Mouse (Mus musculus) frontal cortex, postnatal 36 days (tissue): ENCODE data around the gene Ptprn2.

ENCODE experiments used
- DNase-seq, 2 experiments: peaks; one replicate each; pipeline ENCODE4 v3.0.0; 2022; ENCODE audit warnings: low spot score in 2 of 2

Gene Ptprn2

GRCm38 (mm10) chr12:116642191-116642549, 156.7 kb downstream of the Ptprn2 start:
- no peak for DNase-seq

DNA sequence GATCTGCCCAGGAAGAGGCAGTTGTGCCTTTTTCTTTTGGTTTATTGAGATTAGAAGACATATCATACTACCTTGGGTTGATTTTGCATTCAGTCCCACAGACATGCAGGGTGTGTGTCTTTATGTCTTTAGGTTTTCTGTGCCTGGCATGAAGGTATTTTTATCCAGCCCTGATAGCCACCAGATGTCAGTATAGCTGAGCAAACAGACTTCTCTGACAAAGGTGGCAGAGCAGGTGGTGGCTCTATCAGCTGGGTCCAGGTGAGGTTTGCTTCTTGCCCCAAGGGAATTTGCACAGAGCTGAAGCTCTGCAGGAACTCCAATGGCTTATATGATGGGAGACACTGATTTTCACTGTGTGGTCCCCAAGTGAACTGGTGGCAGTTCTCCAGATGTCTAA, 161.3 kb downstream of the Ptprn2 start:
- DNase-seq, result peak in 1 of 2 experiments; percentile 27

DNA sequence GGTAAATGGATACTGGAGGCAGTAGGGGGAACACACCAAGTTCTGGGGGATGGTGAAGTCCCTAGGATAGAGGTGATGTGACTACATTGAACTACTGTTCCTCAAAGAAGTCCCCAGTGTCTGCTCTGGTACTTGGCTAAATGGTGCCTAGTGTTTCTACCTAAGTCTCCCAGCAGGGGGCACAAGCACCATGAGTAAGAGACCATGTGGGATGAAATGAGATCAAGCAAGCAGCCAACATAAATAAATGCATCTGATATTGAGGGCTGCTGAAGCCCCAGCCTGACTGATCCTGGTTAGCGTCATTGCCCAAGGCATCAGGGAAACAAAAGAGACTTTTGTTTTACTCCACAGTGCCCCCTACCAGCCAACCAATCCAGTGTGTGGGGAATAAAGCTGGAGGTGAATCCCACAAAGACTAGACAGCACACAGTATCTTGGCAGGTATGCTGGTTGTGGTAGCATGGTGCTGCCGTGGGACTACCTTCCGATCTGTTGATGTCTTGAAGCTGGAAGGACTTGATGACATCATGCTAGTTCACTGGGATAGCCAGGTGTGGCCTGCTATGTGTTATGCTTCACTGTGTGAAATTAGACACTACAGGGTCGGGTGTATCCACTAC, 163.2 kb downstream of the Ptprn2 start:
- DNase-seq, result peak; percentile 40 to 72

GRCm38 (mm10) chr12:116653684-116654083, 168.2 kb downstream of the Ptprn2 start:
- DNase-seq, result no peak

GRCm38 (mm10) chr12:116660076-116660475, 174.6 kb downstream of the Ptprn2 start:
- peak; percentile 40 to 45 for DNase-seq

- no peak for DNase-seq
Observed at GRCm38 (mm10) chr12:116661018-116661417, 175.5 kb downstream of the Ptprn2 start.

- DNase-seq, result peak; percentile 23 to 49
Observed at GRCm38 (mm10) chr12:116677701-116678100, 192.2 kb downstream of the Ptprn2 start.

GRCm38 (mm10) chr12:116689832-116690231, 204.3 kb downstream of the Ptprn2 start:
- DNase-seq, result no peak

DNA sequence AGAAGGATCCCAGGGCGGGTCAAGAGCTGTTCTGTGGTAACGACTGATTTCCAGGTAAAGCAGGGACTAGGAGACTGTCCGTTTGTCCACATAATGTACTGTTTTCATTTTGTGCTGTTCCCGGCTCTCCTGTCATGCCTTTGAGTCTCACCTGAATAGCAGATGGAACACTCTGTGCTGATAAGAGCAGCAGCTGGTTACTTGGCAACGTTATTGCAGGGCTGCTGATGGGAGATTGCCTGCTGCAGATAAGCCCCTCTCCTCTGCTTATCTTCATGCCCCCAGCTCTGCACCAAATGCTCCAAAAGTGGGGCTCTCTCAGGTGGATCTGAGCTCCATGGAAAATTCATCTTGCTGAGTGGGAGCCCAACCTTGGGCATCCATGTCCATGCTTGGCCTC, 224.0 kb downstream of the Ptprn2 start:
- DNase-seq, result no peak

GRCm38 (mm10) chr12:116710716-116711115, 225.2 kb downstream of the Ptprn2 start:
- DNase-seq, result peak in 1 of 2 experiments; percentile 35

DNA sequence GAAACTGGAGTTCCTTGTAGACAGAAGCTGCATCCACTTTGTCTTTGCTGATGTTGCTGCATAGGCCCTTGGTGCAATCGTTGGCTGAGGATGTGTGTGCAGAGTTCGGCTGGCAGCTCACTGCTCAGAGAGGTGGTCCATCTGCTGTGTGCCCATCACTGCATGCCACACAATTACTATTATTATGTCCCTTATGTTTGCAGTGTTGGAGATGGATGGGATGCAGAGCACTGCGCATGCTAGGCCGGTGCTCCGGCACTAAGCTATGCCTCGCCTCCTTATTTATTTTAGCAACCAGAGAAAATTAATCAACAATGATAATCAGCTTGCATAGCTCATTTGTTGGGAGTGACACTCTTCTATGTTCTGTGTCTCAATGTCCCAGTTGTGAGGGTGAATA, 225.6 kb downstream of the Ptprn2 start:
- no peak for DNase-seq

DNA sequence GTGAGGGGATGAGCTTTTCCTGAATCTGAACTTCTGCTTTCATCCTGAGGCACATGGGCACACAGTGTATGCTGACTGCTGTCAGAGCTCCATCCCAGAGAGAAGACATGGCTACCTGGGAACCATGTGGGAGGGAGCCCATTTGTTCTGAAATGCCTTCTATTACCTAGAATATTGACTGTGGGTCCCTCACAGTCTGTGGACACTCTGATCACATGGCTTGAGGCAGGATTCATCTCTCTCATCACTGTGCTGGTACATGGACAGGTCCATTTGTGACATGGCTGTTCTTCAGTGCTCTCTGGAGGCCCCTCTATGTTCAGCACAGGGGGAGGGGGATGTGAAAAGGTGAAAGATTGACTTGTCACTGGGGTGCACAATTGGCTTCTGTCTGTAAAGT, 227.6 kb downstream of the Ptprn2 start:
- no peak for DNase-seq

DNA sequence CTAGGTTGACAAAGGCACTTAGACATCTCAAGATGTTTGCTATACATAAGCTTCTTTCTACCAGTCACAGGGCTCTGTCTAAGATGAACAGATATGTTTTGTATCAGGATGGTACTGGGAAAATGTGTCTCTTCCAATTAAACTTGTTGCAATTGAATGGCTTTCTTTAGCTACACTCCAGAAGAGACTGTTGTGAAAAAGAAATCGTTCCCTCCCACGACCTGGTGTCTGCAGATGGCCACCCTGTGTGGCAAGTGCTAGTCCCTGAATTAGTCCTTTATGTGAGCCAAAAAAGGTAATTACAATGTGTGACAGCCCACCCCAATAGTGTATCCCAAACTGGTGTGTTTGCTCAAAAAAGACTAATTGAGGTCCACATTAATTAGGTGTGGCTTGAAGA, 235.5 kb downstream of the Ptprn2 start:
- peak in 1 of 2 experiments; percentile 48 for DNase-seq

GRCm38 (mm10) chr12:116740141-116740540, 254.6 kb downstream of the Ptprn2 start:
- no peak for DNase-seq

- DNase-seq, result no peak
Observed at GRCm38 (mm10) chr12:116741300-116741699, 255.8 kb downstream of the Ptprn2 start.

- peak in 1 of 2 experiments; percentile 31 for DNase-seq
Observed at GRCm38 (mm10) chr12:116746401-116746800, 260.9 kb downstream of the Ptprn2 start.

DNA sequence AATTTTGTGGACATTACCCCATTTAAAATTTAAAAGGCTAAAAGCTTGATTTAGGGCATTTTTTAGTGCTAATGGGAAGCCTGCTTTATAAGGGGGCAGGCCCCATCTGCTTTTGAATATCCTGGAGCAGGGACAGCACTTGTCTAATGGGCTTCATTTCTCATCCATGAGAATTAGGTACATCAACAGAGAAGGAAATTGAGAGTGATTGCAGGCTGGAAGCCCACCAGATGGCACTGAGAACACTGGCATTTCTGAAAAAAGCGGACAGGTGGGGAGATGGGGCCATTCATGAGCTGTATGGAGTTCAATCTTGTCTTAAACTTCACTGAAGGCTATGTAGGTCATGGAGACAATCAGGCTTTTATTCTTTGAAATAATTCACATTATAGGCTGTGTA, 267.3 kb downstream of the Ptprn2 start:
- DNase-seq, result no peak

DNA sequence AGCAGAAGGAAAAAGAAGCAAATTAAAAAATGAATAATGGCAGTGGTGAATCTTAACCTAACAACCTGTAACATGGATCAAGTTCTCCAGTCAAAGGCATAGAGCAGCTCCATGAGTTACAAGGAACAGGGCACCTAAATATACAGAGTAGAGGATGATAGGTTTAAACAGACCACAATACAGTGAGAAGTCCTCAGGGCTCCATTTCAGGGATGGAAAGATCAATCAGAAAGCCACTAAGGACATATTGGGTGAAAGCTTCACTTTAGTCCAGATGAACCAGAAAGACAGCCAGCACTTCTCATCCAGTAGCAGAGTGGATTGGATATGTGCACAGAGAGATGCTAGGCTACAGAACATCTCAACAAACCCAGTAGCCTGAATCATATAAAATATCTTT, 278.4 kb downstream of the Ptprn2 start:
- no peak for DNase-seq

DNA sequence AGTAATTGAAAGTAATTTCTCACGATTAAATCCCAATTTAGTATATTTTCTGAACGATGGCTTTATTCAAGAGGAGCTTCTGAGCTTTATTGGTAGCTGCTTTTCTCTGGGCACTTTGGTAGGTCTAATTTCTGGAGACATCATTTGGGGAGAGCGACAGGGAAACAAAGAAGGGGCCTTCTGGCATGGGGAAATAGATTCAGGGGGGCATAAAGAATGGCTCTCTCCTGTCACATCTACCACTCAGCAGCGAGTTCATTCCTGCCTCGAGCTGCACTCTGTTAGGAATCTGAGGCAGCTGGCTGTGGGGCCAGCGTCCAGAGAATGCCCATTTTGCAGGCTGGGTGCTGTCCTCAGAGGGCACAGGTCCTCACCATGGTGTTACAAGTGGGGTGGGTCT, 285.4 kb downstream of the Ptprn2 start:
- DNase-seq, result no peak

- no peak for DNase-seq
Observed at GRCm38 (mm10) chr12:116771493-116771892, 286.0 kb downstream of the Ptprn2 start.

DNA sequence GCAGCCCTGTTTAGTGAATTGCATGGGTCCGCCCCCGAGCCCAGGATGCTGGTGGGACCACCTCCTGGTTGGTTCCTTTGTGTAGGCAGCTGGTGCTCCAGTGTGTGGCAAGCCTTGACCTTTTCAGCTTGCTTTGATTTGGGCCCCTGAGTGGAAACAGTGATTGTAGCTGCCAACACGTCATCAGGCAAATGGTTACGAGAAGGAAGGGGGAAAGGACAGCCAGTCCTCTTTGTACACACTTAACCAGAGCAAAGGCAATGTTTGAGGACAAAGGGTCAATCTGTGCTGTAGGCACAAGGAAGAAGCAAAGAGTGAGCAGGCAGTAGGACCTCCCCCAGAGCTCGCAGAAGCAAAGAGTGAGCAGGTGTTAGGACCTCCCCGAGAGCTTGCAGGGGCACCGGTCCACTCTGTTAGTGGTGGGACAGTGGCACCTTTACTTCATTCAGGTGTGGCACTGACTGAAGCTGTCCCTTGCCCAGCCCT, 286.6 kb downstream of the Ptprn2 start:
- DNase-seq, result no peak

DNA sequence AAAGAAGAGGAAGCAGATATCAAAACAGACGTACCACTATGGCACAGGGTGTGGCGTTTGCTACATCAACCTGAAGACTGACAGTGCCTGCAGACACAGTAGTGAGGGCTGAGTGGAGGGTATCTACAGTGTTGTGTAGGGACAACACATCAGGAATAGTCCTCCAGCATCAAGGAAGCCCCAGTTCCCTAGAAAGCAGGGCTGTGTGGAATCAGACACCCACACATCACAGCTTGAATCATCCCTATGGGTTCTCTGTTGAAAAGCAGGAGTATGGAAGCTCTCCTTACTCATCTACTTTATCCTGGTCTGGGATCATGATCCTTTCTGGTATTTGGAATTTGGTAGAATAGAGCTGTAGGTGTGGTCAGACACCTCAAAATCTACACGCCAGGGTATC, 287.8 kb downstream of the Ptprn2 start:
- DNase-seq, result peak in 1 of 2 experiments; percentile 42

DNA sequence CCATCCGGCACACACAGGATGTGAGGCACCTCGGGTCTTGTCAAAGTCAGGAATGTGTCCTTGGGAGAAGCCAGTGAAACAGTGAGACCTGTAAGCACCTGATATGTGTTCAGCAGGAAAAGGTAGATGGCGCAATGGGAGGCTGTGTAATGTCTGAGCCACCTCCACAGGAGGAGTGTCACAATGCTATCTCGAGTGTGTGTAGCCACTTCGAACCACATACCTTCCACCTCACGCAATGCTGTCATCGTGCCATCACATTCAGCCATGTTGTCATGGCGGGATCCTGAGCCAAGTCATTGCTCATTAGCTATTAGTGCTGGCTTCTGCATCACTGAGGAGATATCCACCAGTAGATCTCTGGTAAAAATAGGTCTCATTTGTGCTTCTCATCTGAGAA, 290.9 kb downstream of the Ptprn2 start:
- no peak for DNase-seq
